Mouse (Mus musculus): ENCODE data around the gene Sys1. TPM values are rescaled to one million over a fixed set of nuclear protein-coding genes. Genes with fewer than 3 reads are reported as not detected.
A peak's percentile ranks its signal among the peaks of the same experiment; 100 is the strongest.

Gene Sys1
- polyA plus RNA-seq, 1 experiment, result 33.3 TPM

- H3K4me1 ChIP-seq (ENCODE audit: control insufficient read depth, insufficient read depth, low read length), result peaks cover 13% of the 10 kb centered on the region
- TF ChIP-seq CTCF (IDR thresholded peaks at IDR 0.05; ENCODE audit: low read depth, low read length) (no peak), POLR2A (IDR thresholded peaks at IDR 0.05; ENCODE audit: borderline replicate concordance, low read depth, low read length) (no peak)
- no peak overlapping the region for H3K4me3 ChIP-seq (ENCODE audit: insufficient read depth, low read length)
- no peak overlapping the region for H3K27ac ChIP-seq (ENCODE audit: insufficient read depth, low read depth, low read length)
These were observed 31.0 kb downstream of the Sys1 start for GRCm38 (mm10) chr2:164487812-164488211.

- no peak overlapping the region for H3K27ac ChIP-seq (ENCODE audit: insufficient read depth, low read depth, low read length)
- no peak for TF ChIP-seq POLR2A (IDR thresholded peaks at IDR 0.05; ENCODE audit: borderline replicate concordance, low read depth, low read length)
- no peak for TF ChIP-seq CTCF (IDR thresholded peaks at IDR 0.05; ENCODE audit: low read depth, low read length)
- no peak overlapping the region for H3K4me3 ChIP-seq (ENCODE audit: insufficient read depth, low read length)
- peaks cover 26% of the 10 kb centered on the region for H3K4me1 ChIP-seq (ENCODE audit: control insufficient read depth, insufficient read depth, low read length)
These were observed 37.4 kb downstream of the Sys1 start for GRCm38 (mm10) chr2:164494126-164494525.

GRCm38 (mm10) chr2:164496331-164496730 lies 39.6 kb downstream of the Sys1 start:
- TF ChIP-seq POLR2A (IDR thresholded peaks at IDR 0.05; ENCODE audit: borderline replicate concordance, low read depth, low read length), result no peak
- TF ChIP-seq CTCF (IDR thresholded peaks at IDR 0.05; ENCODE audit: low read depth, low read length), result no peak
- Histone ChIP-seq H3K4me3 (ENCODE audit: insufficient read depth, low read length) (0 out of 2 replicates have a peak overlapping the region, but pooled peaks have one; percentile 15), H3K4me1 (ENCODE audit: control insufficient read depth, insufficient read depth, low read length) (peaks cover 26% of the 10 kb centered on the region), H3K27ac (ENCODE audit: insufficient read depth, low read depth, low read length) (no peak overlapping the region)

- TF ChIP-seq POLR2A (IDR thresholded peaks at IDR 0.05; ENCODE audit: borderline replicate concordance, low read depth, low read length) (no peak; the same call in 1 of the 2 replicates), CTCF (IDR thresholded peaks at IDR 0.05; ENCODE audit: low read depth, low read length) (no peak)
- Histone ChIP-seq H3K4me1 (ENCODE audit: control insufficient read depth, insufficient read depth, low read length) (peaks cover 26% of the 10 kb centered on the region), H3K27ac (ENCODE audit: insufficient read depth, low read depth, low read length) (peak within 1 kb of the TSS; percentile 27), H3K4me3 (ENCODE audit: insufficient read depth, low read length) (peak within 1 kb of the TSS; percentile 79)
These were observed 40.3 kb downstream of the Sys1 start, which contains the start of gene Pigt for GRCm38 (mm10) chr2:164496847-164497690. Gene Pigt (plus strand): TSS chr2:164497520.

GRCm38 (mm10) chr2:164497691-164498268 lies 41.0 kb downstream of the Sys1 start:
- H3K27ac ChIP-seq (ENCODE audit: insufficient read depth, low read depth, low read length), result no peak overlapping the region
- H3K4me3 ChIP-seq (ENCODE audit: insufficient read depth, low read length), result peak overlapping the region; percentile 79
- peaks cover 19% of the 10 kb centered on the region for H3K4me1 ChIP-seq (ENCODE audit: control insufficient read depth, insufficient read depth, low read length)
- peak; percentile 23; the same call in 1 of the 2 replicates for TF ChIP-seq CTCF (IDR thresholded peaks at IDR 0.05; ENCODE audit: low read depth, low read length)
- TF ChIP-seq POLR2A (IDR thresholded peaks at IDR 0.05; ENCODE audit: borderline replicate concordance, low read depth, low read length), result no peak

GRCm38 (mm10) chr2:164499317-164499716 lies 42.6 kb downstream of the Sys1 start:
- TF ChIP-seq POLR2A (IDR thresholded peaks at IDR 0.05; ENCODE audit: borderline replicate concordance, low read depth, low read length) (no peak), CTCF (IDR thresholded peaks at IDR 0.05; ENCODE audit: low read depth, low read length) (no peak)
- Histone ChIP-seq H3K4me1 (ENCODE audit: control insufficient read depth, insufficient read depth, low read length) (peaks cover 9% of the 10 kb centered on the region), H3K27ac (ENCODE audit: insufficient read depth, low read depth, low read length) (no peak overlapping the region), H3K4me3 (ENCODE audit: insufficient read depth, low read length) (no peak overlapping the region)

GRCm38 (mm10) chr2:164500511-164500910 lies 43.7 kb downstream of the Sys1 start:
- TF ChIP-seq POLR2A (IDR thresholded peaks at IDR 0.05; ENCODE audit: borderline replicate concordance, low read depth, low read length), result no peak
- TF ChIP-seq CTCF (IDR thresholded peaks at IDR 0.05; ENCODE audit: low read depth, low read length), result no peak
- H3K27ac ChIP-seq (ENCODE audit: insufficient read depth, low read depth, low read length), result no peak overlapping the region
- H3K4me3 ChIP-seq (ENCODE audit: insufficient read depth, low read length), result no peak overlapping the region
- H3K4me1 ChIP-seq (ENCODE audit: control insufficient read depth, insufficient read depth, low read length), result peaks cover 9% of the 10 kb centered on the region

- H3K27ac ChIP-seq (ENCODE audit: insufficient read depth, low read depth, low read length), result no peak overlapping the region
- TF ChIP-seq CTCF (IDR thresholded peaks at IDR 0.05; ENCODE audit: low read depth, low read length), result no peak
- TF ChIP-seq POLR2A (IDR thresholded peaks at IDR 0.05; ENCODE audit: borderline replicate concordance, low read depth, low read length), result no peak
- no peaks in the 10 kb centered on the region for H3K4me1 ChIP-seq (ENCODE audit: control insufficient read depth, insufficient read depth, low read length)
- no peak overlapping the region for H3K4me3 ChIP-seq (ENCODE audit: insufficient read depth, low read length)
These were observed 48.2 kb downstream of the Sys1 start for GRCm38 (mm10) chr2:164504919-164505318.

- no peak overlapping the region for H3K27ac ChIP-seq (ENCODE audit: insufficient read depth, low read depth, low read length)
These were observed 49.0 kb downstream of the Sys1 start for GRCm38 (mm10) chr2:164505619-164506347.

More at GRCm38 (mm10) chr2:164505619-164506347, 49.0 kb downstream of the Sys1 start:
- Histone ChIP-seq H3K4me3 (ENCODE audit: insufficient read depth, low read length) (no peak overlapping the region), H3K4me1 (ENCODE audit: control insufficient read depth, insufficient read depth, low read length) (no peaks in the 10 kb centered on the region)
- no peak for TF ChIP-seq CTCF (IDR thresholded peaks at IDR 0.05; ENCODE audit: low read depth, low read length)
- no peak for TF ChIP-seq POLR2A (IDR thresholded peaks at IDR 0.05; ENCODE audit: borderline replicate concordance, low read depth, low read length)

Measured in bone marrow macrophage, adult 2 months (primary cell).